Mouse (Mus musculus): Measurements from ENCODE around the gene Fggy.

DNA sequence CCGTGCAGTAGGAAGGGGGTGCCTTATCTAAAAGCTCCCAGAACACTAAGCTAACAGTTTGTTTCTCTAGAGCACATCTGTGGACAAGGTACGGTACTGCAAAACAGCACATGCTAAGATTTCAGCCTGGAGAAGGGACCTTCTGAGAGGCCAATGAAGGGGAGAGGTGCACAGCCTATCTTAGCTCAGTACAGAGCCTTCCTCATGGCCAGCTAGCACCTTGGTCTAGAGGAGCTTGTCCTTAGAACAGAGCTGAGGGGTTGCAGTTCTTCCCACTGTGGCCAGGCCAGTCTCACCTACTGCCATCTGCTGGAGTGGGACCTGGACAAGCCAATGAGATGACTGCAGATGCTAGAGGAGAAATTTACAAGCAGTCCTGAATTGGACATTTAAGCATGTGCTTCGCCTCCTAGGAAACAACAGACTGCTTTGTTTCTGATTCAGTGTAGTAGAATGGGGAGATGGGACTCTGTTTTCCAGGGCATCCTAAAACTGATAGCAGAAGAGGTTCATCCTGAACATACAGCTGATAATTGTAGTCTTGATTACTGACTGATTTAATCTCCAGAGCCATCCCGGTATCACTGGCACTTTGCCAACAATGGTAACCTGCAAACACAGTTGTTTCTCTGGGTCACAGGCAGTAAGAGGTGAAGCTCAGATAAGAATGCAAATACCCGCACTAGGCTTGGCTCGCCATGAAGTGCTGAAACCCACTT, 305.6 kb downstream of the Fggy start:
- no peak for TF ChIP-seq CTCF (IDR thresholded peaks at IDR 0.05; ENCODE audit: low read depth)
- TF ChIP-seq EP300 (IDR thresholded peaks at IDR 0.05; ENCODE audit: low read depth), result no peak

All from liver, embryonic 14.5 days (tissue).